Mouse (Mus musculus): ENCODE results near the gene Lrrc42. TPM values are rescaled to one million over a fixed set of nuclear protein-coding genes. Genes with fewer than 3 reads are reported as not detected.

Gene Lrrc42
- polyA plus RNA-seq, 1 experiment from 2014 or later, result 59.4 TPM

DNA sequence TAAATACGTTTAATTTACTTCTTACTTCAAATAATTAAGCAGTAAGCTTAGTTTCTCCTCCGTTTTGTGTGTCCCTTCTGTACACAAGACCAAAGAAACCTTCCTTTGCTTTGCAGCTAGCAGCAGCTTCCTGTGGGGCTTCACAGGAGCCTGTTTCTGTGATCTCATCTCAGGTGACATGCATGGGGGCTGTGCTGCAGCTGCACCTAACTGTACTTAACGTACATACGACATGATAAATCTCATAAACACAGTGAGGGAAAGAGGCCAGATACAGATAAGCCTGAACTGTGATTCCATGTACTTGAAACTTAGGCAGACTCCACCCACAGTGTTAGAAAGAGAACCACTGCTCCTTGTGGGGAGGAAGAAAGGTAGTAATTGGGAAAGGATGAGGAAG lies 6.7 kb upstream of the Lrrc42 start:
- H3K4me3 ChIP-seq (ENCODE audit: low read depth, low read length), result no peak overlapping the region
- no peak overlapping the region for H3K27ac ChIP-seq (ENCODE audit: low read length)
- ATAC-seq, result no peak
- peaks cover under 1% of the 10 kb centered on the region; the same call in 1 of the 2 replicates for H3K36me3 ChIP-seq (ENCODE audit: control insufficient read depth, insufficient read depth, low read length)
- 78% methylated on average over 4 of the region's 4 CpGs for WGBS
- no peak overlapping the region for H3K9ac ChIP-seq (ENCODE audit: low read depth, low read length)
- no peaks in the 10 kb centered on the region; the same call in none of the 2 replicates for H3K4me1 ChIP-seq (ENCODE audit: control insufficient read depth, insufficient read depth, low read length)
- H3K4me2 ChIP-seq (ENCODE audit: low read length), result no peak overlapping the region
- no peaks in the 10 kb centered on the region for H3K9me3 ChIP-seq (replicated peaks; ENCODE audit: control insufficient read depth, low read length, poor library complexity, severe bottlenecking)
- no peaks in the 10 kb centered on the region for H3K27me3 ChIP-seq (ENCODE audit: control insufficient read depth, insufficient read depth, low read depth, low read length)

DNA sequence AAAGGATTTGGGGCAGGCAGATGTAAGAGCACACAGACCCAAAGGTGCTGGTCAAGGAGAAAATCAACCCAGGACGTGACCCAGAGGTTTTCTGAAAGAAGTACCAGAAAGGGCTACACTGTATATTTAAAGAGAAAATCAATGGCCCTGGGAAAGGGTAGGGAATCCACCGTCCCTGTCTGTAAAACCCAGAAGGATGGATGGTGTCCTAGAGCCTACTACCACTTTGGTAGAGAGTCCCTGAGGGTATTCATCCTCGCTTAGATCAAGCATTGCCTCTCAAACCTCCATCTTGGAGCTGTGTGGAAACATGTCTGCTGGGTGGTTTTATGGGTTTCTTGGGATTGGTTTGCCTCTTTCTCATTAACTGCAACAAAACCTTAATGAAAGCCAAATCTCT lies 1.1 kb upstream of the Lrrc42 start:
- Histone ChIP-seq H3K9me3 (replicated peaks; ENCODE audit: control insufficient read depth, low read length, poor library complexity, severe bottlenecking) (no peaks in the 10 kb centered on the region), H3K36me3 (ENCODE audit: control insufficient read depth, insufficient read depth, low read length) (no peaks in the 10 kb centered on the region), H3K9ac (ENCODE audit: low read depth, low read length) (peak overlapping the region; percentile 85), H3K4me2 (ENCODE audit: low read length) (peak overlapping the region; percentile 77), H3K4me3 (ENCODE audit: low read depth, low read length) (peak overlapping the region; percentile 83), H3K27ac (ENCODE audit: low read length) (peak overlapping the region; percentile 87), H3K27me3 (ENCODE audit: control insufficient read depth, insufficient read depth, low read depth, low read length) (no peaks in the 10 kb centered on the region), H3K4me1 (ENCODE audit: control insufficient read depth, insufficient read depth, low read length) (peaks cover 17% of the 10 kb centered on the region)
- WGBS, result 9% methylated on average over 3 of the region's 3 CpGs
- no peak; the same call in 1 of the 2 replicates for ATAC-seq

DNA sequence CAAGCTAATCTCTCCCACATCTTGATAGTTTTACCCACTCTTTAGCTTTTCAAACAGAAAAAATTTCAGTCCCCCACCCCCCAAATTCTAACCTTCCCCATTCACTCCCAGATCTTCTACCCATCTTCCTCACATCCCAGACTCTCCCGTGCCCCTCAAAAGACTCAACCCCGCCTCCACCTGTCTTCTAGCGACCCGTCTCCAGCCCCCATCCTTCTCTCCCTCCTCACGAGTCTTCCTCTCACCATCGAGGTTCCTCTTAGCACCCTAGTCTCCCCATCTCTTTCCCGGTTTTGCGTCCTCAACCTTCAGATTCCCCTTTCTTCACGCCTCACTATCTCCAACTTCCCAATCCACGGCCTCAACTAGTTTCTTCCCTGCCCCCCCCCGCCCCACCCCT lies 810 bp downstream of the Lrrc42 start:
- 0% methylated on average over 11 of the region's 11 CpGs for WGBS
- H3K27ac ChIP-seq (ENCODE audit: low read length), result peak overlapping the region; percentile 87; the same call in 1 of the 2 replicates

DNA sequence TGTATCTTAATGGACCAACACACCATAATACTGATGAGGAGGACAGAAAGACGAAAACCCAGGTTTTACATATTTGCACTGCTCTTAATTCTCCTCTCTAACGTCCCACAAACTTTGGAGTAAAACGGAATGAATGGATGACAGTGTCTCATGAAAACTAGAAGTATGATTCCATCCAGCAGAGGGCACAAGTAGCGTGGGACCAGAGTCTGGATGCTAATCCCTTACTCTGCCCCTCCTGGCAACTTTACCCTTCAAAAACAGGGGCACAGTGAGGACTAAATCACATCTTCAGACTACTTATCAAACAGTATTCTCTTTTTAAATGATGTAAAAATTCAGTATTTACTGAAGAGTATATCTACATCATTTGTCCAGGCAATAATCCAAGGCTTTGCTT lies 2.8 kb downstream of the Lrrc42 start:
- no peak overlapping the region for H3K9ac ChIP-seq (ENCODE audit: low read depth, low read length)
- no peaks in the 10 kb centered on the region for H3K27me3 ChIP-seq (ENCODE audit: control insufficient read depth, insufficient read depth, low read depth, low read length)
- H3K9me3 ChIP-seq (replicated peaks; ENCODE audit: control insufficient read depth, low read length, poor library complexity, severe bottlenecking), result no peaks in the 10 kb centered on the region
- H3K4me1 ChIP-seq (ENCODE audit: control insufficient read depth, insufficient read depth, low read length), result peaks cover 19% of the 10 kb centered on the region
- no peak overlapping the region for H3K27ac ChIP-seq (ENCODE audit: low read length)
- H3K4me2 ChIP-seq (ENCODE audit: low read length), result no peak overlapping the region
- ATAC-seq, result no peak
- no peak overlapping the region for H3K4me3 ChIP-seq (ENCODE audit: low read depth, low read length)
- 24% methylated on average over 4 of the region's 4 CpGs for WGBS
- H3K36me3 ChIP-seq (ENCODE audit: control insufficient read depth, insufficient read depth, low read length), result no peaks in the 10 kb centered on the region

More for the DNA sequence above, 810 bp downstream of the Lrrc42 start:
- Histone ChIP-seq H3K4me1 (ENCODE audit: control insufficient read depth, insufficient read depth, low read length) (peaks cover 19% of the 10 kb centered on the region), H3K9ac (ENCODE audit: low read depth, low read length) (peak overlapping the region; percentile 85), H3K27me3 (ENCODE audit: control insufficient read depth, insufficient read depth, low read depth, low read length) (no peaks in the 10 kb centered on the region), H3K36me3 (ENCODE audit: control insufficient read depth, insufficient read depth, low read length) (no peaks in the 10 kb centered on the region), H3K9me3 (replicated peaks; ENCODE audit: control insufficient read depth, low read length, poor library complexity, severe bottlenecking) (no peaks in the 10 kb centered on the region), H3K4me3 (ENCODE audit: low read depth, low read length) (peak overlapping the region; percentile 83), H3K4me2 (ENCODE audit: low read length) (peak overlapping the region; percentile 76)
- no peak for ATAC-seq

DNA sequence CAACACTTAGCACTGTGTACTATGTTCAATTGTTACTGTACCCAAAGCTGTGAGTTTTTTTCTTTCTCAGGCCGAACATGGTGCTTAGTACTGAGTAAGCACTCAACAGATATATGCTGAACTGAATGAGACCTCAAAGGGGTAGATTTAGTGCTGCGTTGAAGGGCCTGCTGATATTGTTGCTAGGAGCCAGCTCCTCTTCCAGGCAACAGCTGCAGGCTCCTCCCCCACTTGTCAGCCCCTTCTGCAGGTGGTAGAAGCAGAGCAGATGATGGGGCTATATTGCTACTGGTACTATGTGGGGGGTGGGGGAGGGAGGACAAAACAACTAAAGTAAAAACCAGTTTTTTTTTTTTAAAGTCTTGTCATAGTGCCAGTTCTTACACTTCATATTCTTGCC lies 3.9 kb downstream of the Lrrc42 start:
- Histone ChIP-seq H3K9me3 (replicated peaks; ENCODE audit: control insufficient read depth, low read length, poor library complexity, severe bottlenecking) (no peaks in the 10 kb centered on the region), H3K4me3 (ENCODE audit: low read depth, low read length) (no peak overlapping the region), H3K36me3 (ENCODE audit: control insufficient read depth, insufficient read depth, low read length) (no peaks in the 10 kb centered on the region), H3K27ac (ENCODE audit: low read length) (0 out of 2 replicates have a peak overlapping the region, but pooled peaks have one; percentile 6), H3K4me1 (ENCODE audit: control insufficient read depth, insufficient read depth, low read length) (peaks cover 18% of the 10 kb centered on the region), H3K4me2 (ENCODE audit: low read length) (no peak overlapping the region), H3K27me3 (ENCODE audit: control insufficient read depth, insufficient read depth, low read depth, low read length) (no peaks in the 10 kb centered on the region), H3K9ac (ENCODE audit: low read depth, low read length) (no peak overlapping the region)
- ATAC-seq, result no peak
- 31% methylated on average over 2 of the region's 2 CpGs for WGBS

DNA sequence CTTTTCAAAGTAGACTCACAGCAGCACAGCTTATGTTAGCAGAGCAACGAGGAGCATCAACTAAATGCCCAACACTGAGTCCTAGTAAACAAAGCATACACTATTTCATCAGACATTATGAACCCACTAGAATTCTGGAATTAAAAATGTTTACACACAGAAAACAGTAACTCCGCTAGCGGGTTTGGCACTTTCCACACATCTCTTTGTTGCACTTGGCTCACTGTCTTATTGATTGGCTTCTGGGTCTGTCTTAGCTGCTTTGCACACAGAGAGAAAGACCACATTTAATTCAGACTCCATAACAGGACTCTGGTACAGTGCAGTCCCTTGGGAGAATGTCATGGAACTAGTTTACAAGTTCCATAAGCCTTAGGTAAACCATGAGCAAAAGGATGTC lies 5.3 kb downstream of the Lrrc42 start:
- no peaks in the 10 kb centered on the region for H3K9me3 ChIP-seq (replicated peaks; ENCODE audit: control insufficient read depth, low read length, poor library complexity, severe bottlenecking)
- ATAC-seq, result no peak
- no peaks in the 10 kb centered on the region for H3K27me3 ChIP-seq (ENCODE audit: control insufficient read depth, insufficient read depth, low read depth, low read length)
- H3K36me3 ChIP-seq (ENCODE audit: control insufficient read depth, insufficient read depth, low read length), result peaks cover under 1% of the 10 kb centered on the region; the same call in 1 of the 2 replicates
- no peak overlapping the region for H3K4me2 ChIP-seq (ENCODE audit: low read length)
- peaks cover 15% of the 10 kb centered on the region for H3K4me1 ChIP-seq (ENCODE audit: control insufficient read depth, insufficient read depth, low read length)
- no peak overlapping the region for H3K27ac ChIP-seq (ENCODE audit: low read length)
- WGBS, result 80% methylated on average over 3 of the region's 3 CpGs
- no peak overlapping the region for H3K9ac ChIP-seq (ENCODE audit: low read depth, low read length)
- H3K4me3 ChIP-seq (ENCODE audit: low read depth, low read length), result no peak overlapping the region

DNA sequence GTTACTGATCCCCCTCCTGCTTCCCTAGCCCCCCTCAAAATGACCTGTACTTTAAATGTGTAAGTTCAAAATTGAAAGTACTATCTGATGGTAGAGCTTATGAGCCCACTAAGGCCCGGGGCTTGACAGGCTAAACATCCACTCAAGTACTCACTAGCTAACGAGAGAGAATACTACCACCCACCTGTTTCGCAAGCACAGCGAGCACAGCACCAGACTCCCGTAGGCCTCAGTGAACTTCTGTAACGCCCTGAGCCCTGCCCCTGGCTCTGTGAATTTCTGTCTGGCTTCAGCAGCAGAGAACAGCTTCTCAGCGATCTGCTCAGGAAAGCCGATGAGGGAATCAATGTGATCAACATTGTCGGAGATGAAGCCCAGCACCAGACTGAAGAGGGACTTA lies 6.2 kb downstream of the Lrrc42 start:
- ATAC-seq, result no peak
- no peak overlapping the region for H3K9ac ChIP-seq (ENCODE audit: low read depth, low read length)
- peaks cover 11% of the 10 kb centered on the region for H3K4me1 ChIP-seq (ENCODE audit: control insufficient read depth, insufficient read depth, low read length)
- no peak overlapping the region for H3K4me3 ChIP-seq (ENCODE audit: low read depth, low read length)
- H3K27ac ChIP-seq (ENCODE audit: low read length), result no peak overlapping the region
- no peak overlapping the region for H3K4me2 ChIP-seq (ENCODE audit: low read length)
- WGBS, result 81% methylated on average over 9 of the region's 9 CpGs
- no peaks in the 10 kb centered on the region for H3K27me3 ChIP-seq (ENCODE audit: control insufficient read depth, insufficient read depth, low read depth, low read length)
- H3K36me3 ChIP-seq (ENCODE audit: control insufficient read depth, insufficient read depth, low read length), result peaks cover 2% of the 10 kb centered on the region
- no peaks in the 10 kb centered on the region for H3K9me3 ChIP-seq (replicated peaks; ENCODE audit: control insufficient read depth, low read length, poor library complexity, severe bottlenecking)

DNA sequence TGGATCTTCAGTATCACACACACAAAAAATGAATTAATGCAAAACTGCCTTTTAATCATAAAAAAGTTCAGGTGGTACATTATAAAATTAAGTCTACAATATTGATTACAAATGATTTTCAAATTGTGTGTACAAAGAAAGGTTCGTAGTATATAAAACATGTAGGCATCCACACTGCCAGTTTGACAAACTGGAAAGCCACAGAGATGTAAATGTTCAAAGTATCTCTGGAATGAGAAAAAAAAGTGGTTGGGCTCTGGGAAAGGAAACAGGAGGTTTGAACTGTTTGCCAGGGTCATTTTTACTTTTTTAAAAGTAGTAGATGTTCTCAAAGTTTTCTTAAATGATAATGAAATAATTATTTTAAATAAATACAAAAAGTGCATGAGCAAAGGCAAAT lies 7.3 kb downstream of the Lrrc42 start:
- Histone ChIP-seq H3K9me3 (replicated peaks; ENCODE audit: control insufficient read depth, low read length, poor library complexity, severe bottlenecking) (no peaks in the 10 kb centered on the region), H3K36me3 (ENCODE audit: control insufficient read depth, insufficient read depth, low read length) (peaks cover 9% of the 10 kb centered on the region), H3K9ac (ENCODE audit: low read depth, low read length) (no peak overlapping the region), H3K4me3 (ENCODE audit: low read depth, low read length) (no peak overlapping the region), H3K27ac (ENCODE audit: low read length) (no peak overlapping the region), H3K4me2 (ENCODE audit: low read length) (no peak overlapping the region), H3K4me1 (ENCODE audit: control insufficient read depth, insufficient read depth, low read length) (peaks cover 5% of the 10 kb centered on the region), H3K27me3 (ENCODE audit: control insufficient read depth, insufficient read depth, low read depth, low read length) (no peaks in the 10 kb centered on the region)
- WGBS, result 84% methylated on average over 1 of the region's 1 CpGs
- ATAC-seq, result no peak

DNA sequence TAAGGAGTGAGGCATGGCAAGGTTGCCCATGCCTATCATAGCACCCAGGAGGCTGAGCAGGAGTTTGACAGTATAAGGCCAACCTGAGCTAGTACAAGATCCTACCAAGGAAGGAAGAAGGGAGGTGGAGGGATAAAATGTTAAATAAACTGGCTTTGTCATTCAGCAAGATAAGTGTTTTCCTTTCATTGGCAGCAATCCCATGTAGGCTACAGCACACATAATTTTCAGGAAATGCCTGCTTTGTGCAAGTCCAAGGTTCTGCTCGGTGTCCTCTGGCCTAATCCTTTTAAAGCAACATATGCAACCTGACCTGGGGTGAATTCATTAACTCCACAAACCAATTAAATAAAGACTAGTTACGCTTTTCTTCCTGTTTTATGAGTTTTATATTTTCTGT lies 8.0 kb downstream of the Lrrc42 start:
- no peak overlapping the region for H3K4me3 ChIP-seq (ENCODE audit: low read depth, low read length)
- ATAC-seq, result no peak
- 49% methylated on average over 2 of the region's 2 CpGs for WGBS
- no peak overlapping the region for H3K9ac ChIP-seq (ENCODE audit: low read depth, low read length)
- 0 out of 2 replicates have a peak, but pooled peaks cover 3% of the 10 kb centered on the region for H3K4me1 ChIP-seq (ENCODE audit: control insufficient read depth, insufficient read depth, low read length)
- no peaks in the 10 kb centered on the region for H3K27me3 ChIP-seq (ENCODE audit: control insufficient read depth, insufficient read depth, low read depth, low read length)
- no peak overlapping the region for H3K4me2 ChIP-seq (ENCODE audit: low read length)
- no peaks in the 10 kb centered on the region for H3K9me3 ChIP-seq (replicated peaks; ENCODE audit: control insufficient read depth, low read length, poor library complexity, severe bottlenecking)
- H3K27ac ChIP-seq (ENCODE audit: low read length), result no peak overlapping the region
- peaks cover 15% of the 10 kb centered on the region for H3K36me3 ChIP-seq (ENCODE audit: control insufficient read depth, insufficient read depth, low read length)

Measured in midbrain, embryonic 16.5 days (tissue).